Mouse (Mus musculus) B cell, adult (primary cell): Measurements from ENCODE around the gene Tmem45a2. TPM values are rescaled to one million over a fixed set of nuclear protein-coding genes. Genes with fewer than 3 reads are reported as not detected.

Experiments
- total RNA-seq: library from RNA; stranded (reverse); gene quantifications from 4 replicates; pipeline ENCODE4 v1.2.4, GENCODE M21; 2023; ENCODE audit not compliant: inconsistent age

Tmem45a2 gene
- total RNA-seq, result not detected in 4 replicates

DNA sequence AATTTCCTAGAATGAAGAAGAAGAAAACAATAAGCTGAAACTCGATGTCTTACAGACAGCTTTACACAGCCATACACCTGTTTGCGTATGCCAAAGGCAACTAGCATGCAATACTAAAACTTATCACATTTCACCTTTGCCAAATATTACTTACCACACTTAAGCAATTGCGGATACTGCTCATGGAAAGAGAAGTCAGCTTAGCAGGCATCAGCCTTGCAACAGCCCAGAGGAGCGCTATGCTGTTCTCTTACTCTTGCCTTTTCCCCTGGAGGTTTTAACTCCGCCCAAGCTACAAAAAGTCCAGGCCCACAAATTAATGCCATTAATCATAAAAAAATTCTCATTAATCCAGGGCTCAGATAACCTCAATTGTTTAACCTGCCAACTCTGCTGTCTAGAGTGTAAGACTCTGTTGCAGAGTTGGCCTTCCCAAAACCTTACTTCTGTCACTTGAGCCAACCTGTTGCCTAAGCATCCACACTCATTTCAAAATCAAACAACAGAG, at the start of gene Tmem45a2:
TSS of gene Tmem45a2 (minus strand) at position 241 of the 508 bp plus-strand sequence.

Other genes with a start within 250 kb of the Tmem45a2 start
- gene Tmem45a, start 185.2 kb downstream of the Tmem45a2 start, total RNA-seq, result not detected in 4 replicates
- gene Lnp1, start 143.3 kb downstream of the Tmem45a2 start, total RNA-seq, result not detected in 4 replicates
- 29.7 to 31.8 TPM (median 30.5 TPM) in 4 replicates for gene Tomm70a, start 50.3 kb upstream of the Tmem45a2 start, total RNA-seq
- gene Nit2, start 96.0 kb upstream of the Tmem45a2 start, total RNA-seq, result 14.9 to 28.3 TPM (median 17.2 TPM) in 4 replicates
- 51.3 to 62.7 TPM (median 59.2 TPM) in 4 replicates for gene Tbc1d23, start 160.1 kb upstream of the Tmem45a2 start, total RNA-seq
- gene Tmem30c, start 221.5 kb upstream of the Tmem45a2 start, total RNA-seq, result 0.18 to 0.22 TPM in 2 of 4 replicates, not detected in the others